Mouse (Mus musculus): ENCODE measurements around the gene Lrrc15. TPM values are rescaled to one million over a fixed set of nuclear protein-coding genes. Genes with fewer than 3 reads are reported as not detected.

Lrrc15 gene
- 0.05 and 0.08 TPM in 2 replicates for polyA plus RNA-seq (2015; fragmentation: Nextera tagmentation; extraction: Ambion mirVana)

DNA sequence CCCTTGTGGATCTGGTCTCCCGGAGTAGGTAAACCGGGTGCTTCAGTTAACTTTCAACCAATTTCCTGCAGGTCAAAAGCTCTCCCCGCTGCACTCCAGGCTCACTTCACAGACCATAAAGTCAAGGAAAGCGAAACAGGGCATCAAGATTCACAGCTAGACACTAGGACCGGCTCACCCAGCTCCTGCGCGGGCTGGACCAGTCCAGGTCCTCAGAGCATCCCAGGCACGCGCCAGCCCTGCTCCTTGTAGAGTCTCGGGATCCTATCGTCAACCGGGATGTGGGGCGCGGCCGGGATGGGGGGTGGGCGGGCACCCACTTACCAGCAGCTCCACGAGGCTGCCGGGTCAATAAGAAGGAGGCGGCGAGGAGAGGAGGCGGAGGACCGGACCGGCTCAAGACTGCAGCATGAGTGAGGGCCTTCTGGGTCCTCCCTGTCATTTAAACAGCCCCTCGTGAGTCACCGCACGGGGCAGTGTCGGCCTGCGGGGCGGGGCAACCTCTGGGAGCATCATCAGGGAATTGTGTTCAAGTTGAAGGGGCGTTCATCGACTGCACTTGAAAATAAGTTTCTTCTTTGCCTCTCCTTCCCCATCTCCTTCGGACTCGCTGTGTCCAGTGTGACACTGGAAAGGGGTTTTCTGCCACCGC is at the start of gene Lrrc15:
TSS of gene Lrrc15 (minus strand) at position 413 of the 652 bp plus-strand sequence.
- no peak within 1 kb of the TSS for H3K9ac ChIP-seq (replicated peaks)
- ATAC-seq (replicated peaks) = peak; percentile 24; the same call in 1 of the 2 replicates
- H3K4me1 ChIP-seq = peaks cover 15% of the 10 kb centered on the region
- peak within 1 kb of the TSS; percentile 26 for H3K4me3 ChIP-seq
- H3K27me3 ChIP-seq = peaks cover 22% of the 10 kb centered on the region
- peak within 1 kb of the TSS; percentile 46 for H3K4me2 ChIP-seq (replicated peaks)
- WGBS = 7% methylated on average over 34 of the region's 34 CpGs
- no peak within 1 kb of the TSS for H3K27ac ChIP-seq (replicated peaks)
- H3K36me3 ChIP-seq = no peaks in the 10 kb centered on the region
- H3K9me3 ChIP-seq = no peaks in the 10 kb centered on the region

DNA sequence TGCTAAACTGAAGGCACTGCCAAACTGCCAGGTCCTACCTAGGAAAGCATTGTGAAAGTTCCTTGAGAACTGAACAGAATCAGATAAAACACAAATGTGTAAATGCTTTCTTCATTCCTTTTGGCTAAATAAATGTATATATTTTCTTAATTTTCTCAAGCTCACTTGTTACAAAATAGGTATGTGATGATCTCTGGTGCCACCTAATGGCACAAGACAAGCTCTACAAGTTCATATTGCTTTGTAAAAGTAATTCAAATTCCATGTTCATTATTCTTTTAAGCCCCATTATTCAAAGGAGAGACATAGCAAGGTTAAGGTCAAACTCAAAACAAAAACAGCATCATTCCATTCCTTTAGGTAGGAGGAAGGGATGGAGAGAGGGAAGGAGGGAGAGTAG is 31.2 kb upstream of the Lrrc15 start:
- Histone ChIP-seq H3K4me2 (replicated peaks) (no peak overlapping the region), H3K4me3 (no peak overlapping the region), H3K4me1 (peaks cover 6% of the 10 kb centered on the region), H3K9ac (replicated peaks) (no peak overlapping the region), H3K9me3 (no peaks in the 10 kb centered on the region), H3K27ac (replicated peaks) (no peak overlapping the region), H3K27me3 (peaks cover 18% of the 10 kb centered on the region; the same call in 1 of the 2 replicates), H3K36me3 (peaks cover 3% of the 10 kb centered on the region; the same call in 1 of the 2 replicates)
- ATAC-seq (replicated peaks) = no peak

DNA sequence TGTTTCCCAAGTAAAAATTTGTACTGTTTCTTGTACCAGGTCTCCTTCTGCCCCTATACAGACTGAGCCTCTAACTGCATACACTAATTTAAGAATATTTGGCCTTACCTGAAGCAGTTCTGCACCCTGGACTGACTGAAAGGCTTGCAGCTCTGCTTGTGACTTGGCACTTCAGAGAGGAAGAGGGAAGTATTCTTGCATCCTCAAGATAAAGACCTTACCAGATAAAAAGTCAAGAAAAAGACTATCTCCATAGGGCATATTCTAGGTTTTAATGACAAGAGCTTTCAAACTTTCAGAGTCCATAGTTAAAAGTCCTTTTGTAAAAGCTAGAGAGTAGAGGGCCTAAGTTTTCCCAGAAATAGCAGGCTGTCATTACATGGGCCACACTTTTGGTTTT is 27.6 kb upstream of the Lrrc15 start, which contains the start of gene Gp5:
TSS of gene Gp5 (minus strand) at position 133 of the 400 bp plus-strand sequence.
- H3K4me2 ChIP-seq (replicated peaks) = peak within 1 kb of the TSS; percentile 91
- H3K36me3 ChIP-seq = peaks cover 3% of the 10 kb centered on the region; the same call in 1 of the 2 replicates
- peak within 1 kb of the TSS; percentile 68 for H3K4me3 ChIP-seq
- peaks cover 38% of the 10 kb centered on the region for H3K27me3 ChIP-seq
- no peaks in the 10 kb centered on the region for H3K9me3 ChIP-seq
- no peak for ATAC-seq (replicated peaks)
- H3K9ac ChIP-seq (replicated peaks) = peak within 1 kb of the TSS; percentile 56; the same call in 1 of the 2 replicates
- peaks cover 18% of the 10 kb centered on the region for H3K4me1 ChIP-seq
- H3K27ac ChIP-seq (replicated peaks) = no peak within 1 kb of the TSS

DNA sequence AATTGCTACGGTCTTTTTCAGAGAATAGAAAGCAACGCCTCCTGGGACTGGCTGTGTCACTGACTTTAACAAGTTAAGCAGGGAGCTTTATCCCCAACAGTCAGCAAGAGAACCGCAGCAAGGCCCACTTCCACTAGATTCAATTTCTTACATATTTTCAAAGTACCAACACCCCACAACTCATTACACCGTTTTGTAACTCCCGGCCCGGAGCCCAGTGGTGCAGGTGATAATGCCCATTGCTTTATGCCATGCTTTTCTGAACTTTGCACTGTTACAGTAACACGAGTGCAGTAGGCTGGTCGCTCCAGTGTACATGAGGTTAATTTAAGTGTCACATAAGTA is 27.1 kb upstream of the Lrrc15 start:
- Histone ChIP-seq H3K9ac (replicated peaks) (no peak overlapping the region), H3K4me2 (replicated peaks) (no peak overlapping the region), H3K4me3 (no peak overlapping the region), H3K4me1 (peaks cover 18% of the 10 kb centered on the region), H3K9me3 (no peaks in the 10 kb centered on the region), H3K36me3 (no peaks in the 10 kb centered on the region; the same call in 1 of the 2 replicates), H3K27ac (replicated peaks) (no peak overlapping the region), H3K27me3 (peaks cover 38% of the 10 kb centered on the region)
- WGBS = 56% methylated on average over 8 of the region's 8 CpGs
- ATAC-seq (replicated peaks) = no peak

DNA sequence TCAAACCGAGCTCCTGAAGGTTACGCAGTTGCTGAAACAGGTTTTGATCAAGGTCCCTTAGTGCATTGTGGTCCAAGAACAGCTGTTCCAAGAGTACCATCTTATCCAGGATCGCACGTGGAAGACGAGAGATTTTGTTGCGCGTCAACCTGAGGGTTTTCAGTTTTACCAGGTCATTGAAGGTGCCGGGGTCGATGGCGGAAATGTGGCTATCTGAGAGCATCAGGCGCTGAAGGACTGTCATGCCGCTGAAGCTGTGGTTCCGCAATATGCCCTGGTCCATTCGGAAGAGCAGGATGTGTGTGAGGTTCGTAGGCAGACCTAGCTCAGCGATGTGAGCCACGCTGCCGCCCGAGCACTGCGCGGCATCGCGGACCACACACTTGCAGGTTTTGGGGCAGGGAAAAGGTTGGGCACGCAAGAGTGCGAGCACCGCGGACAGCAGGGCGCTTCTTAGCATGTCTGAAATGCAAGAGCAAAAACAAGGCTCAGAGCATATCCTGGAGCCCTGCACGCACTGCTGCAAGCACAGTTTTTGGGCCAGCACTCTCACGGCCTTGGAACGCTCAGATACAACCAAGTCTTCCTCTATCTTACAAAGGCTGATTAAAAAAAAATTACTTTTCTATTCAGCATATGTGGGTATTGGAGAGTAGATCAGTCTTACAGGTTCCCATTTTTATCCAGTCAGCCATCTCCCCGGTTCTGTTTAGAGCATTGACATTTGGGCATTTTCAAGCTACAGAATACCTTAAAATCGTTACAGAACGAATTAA is 26.5 kb upstream of the Lrrc15 start:
- Histone ChIP-seq H3K27ac (replicated peaks) (no peak overlapping the region), H3K9ac (replicated peaks) (peak overlapping the region; percentile 56; the same call in 1 of the 2 replicates), H3K4me1 (peaks cover 18% of the 10 kb centered on the region), H3K27me3 (peaks cover 38% of the 10 kb centered on the region), H3K4me2 (replicated peaks) (peak overlapping the region; percentile 91), H3K4me3 (peak overlapping the region; percentile 68), H3K9me3 (no peaks in the 10 kb centered on the region), H3K36me3 (no peaks in the 10 kb centered on the region)
- no peak for ATAC-seq (replicated peaks)
- WGBS = 4% methylated on average over 34 of the region's 34 CpGs

DNA sequence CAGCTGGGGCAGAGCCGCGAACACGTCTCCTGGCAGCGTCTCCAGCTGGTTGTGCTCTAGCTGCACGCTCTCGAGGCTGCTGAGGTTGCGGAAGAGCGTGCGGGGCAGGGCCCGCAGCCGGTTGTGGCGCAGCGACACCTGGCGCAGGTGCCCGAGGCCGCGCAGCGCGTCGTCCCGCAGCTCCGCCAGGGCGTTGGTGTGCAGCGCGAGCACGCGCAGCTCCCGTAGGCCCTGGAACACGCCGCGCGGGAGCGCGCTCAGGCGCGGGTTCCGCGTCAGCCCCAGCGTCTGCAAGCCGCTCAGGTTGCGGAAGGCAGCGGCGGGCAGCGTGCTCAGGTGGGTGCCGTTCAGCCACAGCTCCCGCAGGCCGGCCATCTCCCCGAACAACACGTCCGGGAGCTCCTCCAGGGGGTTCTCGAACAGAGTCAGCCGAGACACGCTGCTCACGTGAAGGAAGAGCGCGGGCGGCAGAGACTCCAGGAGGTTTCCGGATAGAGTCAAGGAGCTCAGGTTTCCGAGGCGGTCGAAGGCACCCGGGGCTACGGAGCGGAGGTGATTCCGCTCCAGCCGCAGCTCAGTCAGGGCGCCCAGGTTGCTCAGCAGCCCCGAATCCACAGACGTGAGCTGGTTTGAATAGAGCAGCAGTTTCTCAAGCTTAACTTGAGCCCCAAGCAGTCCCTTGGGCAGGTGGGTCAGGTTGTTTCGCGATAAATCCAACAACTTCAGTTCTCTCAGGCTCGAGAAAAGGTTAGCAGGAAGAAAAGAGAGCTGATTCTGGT is 25.7 kb upstream of the Lrrc15 start:
- peak overlapping the region; percentile 56 for H3K9ac ChIP-seq (replicated peaks)
- H3K4me1 ChIP-seq = peaks cover 18% of the 10 kb centered on the region
- ATAC-seq (replicated peaks) = peak; percentile 81
- H3K4me2 ChIP-seq (replicated peaks) = peak overlapping the region; percentile 91
- H3K9me3 ChIP-seq = no peaks in the 10 kb centered on the region
- H3K27me3 ChIP-seq = peaks cover 38% of the 10 kb centered on the region
- no peaks in the 10 kb centered on the region for H3K36me3 ChIP-seq
- H3K27ac ChIP-seq (replicated peaks) = no peak overlapping the region
- WGBS = under 1% methylated on average over 72 of the region's 72 CpGs
- peak overlapping the region; percentile 68 for H3K4me3 ChIP-seq

DNA sequence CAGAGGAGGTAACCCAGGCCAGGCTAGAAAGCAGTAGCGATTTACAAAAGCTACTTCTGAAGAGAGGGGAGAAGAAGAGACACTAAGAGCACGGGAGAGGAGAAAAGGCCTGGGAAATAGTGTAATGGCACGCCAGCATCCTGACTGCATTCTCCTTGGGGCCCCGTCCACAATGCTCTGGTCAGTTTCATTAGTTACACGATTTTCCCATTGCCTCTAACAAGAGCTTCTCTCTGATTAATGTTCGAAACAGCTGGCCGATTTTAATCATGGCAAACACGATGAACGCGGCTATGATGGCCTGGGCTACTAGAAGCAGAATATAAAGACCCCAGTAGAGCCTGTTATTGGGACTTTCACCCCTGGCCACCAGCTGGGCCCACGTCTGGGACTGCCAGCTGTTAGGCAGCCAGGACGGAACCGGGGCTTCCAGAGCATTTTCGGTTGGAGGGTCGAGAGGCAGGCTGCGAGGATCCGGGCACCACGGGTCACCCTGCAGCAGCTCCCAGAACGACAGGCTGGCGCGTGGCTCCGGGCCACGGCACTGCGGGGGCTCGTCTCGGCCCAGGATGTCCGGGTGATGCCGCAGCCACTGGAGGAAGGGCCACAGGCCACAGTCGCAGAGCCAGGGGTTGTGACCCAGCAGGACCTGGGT is 25.0 kb upstream of the Lrrc15 start:
- H3K9me3 ChIP-seq = no peaks in the 10 kb centered on the region
- H3K4me2 ChIP-seq (replicated peaks) = peak overlapping the region; percentile 91
- peaks cover 18% of the 10 kb centered on the region for H3K4me1 ChIP-seq
- H3K27me3 ChIP-seq = peaks cover 38% of the 10 kb centered on the region
- 14% methylated on average over 29 of the region's 29 CpGs for WGBS
- peak overlapping the region; percentile 68 for H3K4me3 ChIP-seq
- H3K27ac ChIP-seq (replicated peaks) = no peak overlapping the region
- peak overlapping the region; percentile 56 for H3K9ac ChIP-seq (replicated peaks)
- no peaks in the 10 kb centered on the region for H3K36me3 ChIP-seq
- ATAC-seq (replicated peaks) = peak; percentile 35

DNA sequence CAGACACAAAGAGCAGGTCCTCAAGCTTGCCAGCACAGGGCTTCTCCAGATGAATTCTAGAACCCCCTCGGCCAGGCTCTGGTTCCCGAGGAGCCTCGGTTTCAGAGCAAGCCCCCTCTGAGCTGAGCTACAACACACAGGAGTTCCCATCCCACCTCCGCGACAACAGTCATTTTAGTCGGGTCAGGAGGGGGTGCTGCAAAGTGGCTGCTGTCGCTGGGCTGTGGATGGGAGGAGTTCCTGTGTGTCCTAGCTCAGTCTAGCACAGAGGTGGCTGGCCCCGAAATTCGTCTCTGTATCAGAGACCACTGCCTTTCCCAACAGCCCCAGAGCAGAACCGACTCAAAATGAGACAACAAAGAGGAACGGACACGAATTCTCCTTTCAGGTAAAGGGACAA is 24.2 kb upstream of the Lrrc15 start:
- Histone ChIP-seq H3K9ac (replicated peaks) (no peak overlapping the region), H3K27me3 (peaks cover 38% of the 10 kb centered on the region), H3K4me3 (no peak overlapping the region), H3K4me2 (replicated peaks) (no peak overlapping the region), H3K36me3 (no peaks in the 10 kb centered on the region), H3K9me3 (no peaks in the 10 kb centered on the region), H3K4me1 (peaks cover 18% of the 10 kb centered on the region), H3K27ac (replicated peaks) (no peak overlapping the region)
- ATAC-seq (replicated peaks) = no peak
- 56% methylated on average over 12 of the region's 12 CpGs for WGBS

DNA sequence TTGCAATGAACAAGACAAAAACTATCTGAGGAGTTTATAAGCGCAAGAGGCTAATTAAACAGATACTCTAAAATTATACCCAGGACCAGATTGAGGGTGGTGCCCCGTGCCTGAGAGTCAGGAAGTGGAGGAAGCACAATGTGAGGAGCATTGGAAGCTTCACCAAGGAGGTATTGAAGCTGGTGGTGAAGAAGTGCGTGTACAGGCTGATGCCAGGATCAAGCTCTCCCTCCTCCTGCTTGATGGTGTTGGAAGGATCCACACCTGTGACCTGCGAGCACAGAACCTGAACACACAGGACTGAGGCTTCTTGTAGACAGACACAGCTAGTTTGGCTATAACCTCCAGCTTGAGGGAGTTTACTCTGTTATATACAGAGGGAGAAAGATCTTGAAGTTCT is 23.0 kb upstream of the Lrrc15 start:
- Histone ChIP-seq H3K36me3 (no peaks in the 10 kb centered on the region), H3K4me3 (no peak overlapping the region), H3K4me1 (peaks cover 18% of the 10 kb centered on the region), H3K27ac (replicated peaks) (no peak overlapping the region), H3K9ac (replicated peaks) (no peak overlapping the region), H3K27me3 (peaks cover 36% of the 10 kb centered on the region), H3K4me2 (replicated peaks) (no peak overlapping the region), H3K9me3 (no peaks in the 10 kb centered on the region)
- 88% methylated on average over 4 of the region's 4 CpGs for WGBS
- no peak for ATAC-seq (replicated peaks)

DNA sequence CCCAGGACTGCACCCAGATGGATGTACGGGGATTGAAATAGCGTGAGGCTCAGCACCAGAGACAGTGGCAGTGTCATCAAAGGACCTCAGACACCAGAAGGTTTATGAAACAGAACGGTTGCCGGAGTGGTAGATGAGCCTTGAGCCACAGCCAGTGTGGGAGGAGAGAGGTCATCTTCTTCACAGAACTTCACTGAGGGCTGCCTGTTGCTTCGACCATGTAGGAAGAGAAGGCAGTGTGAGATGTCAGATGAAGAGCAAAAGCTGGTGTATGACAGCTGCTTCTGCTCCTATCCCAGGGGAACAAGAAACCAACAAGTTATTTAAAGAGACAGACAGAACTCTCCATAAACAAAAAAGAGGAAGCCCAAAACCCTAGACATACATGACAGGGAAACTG is 21.2 kb upstream of the Lrrc15 start:
- no peaks in the 10 kb centered on the region for H3K9me3 ChIP-seq
- no peak overlapping the region for H3K27ac ChIP-seq (replicated peaks)
- peaks cover 19% of the 10 kb centered on the region for H3K27me3 ChIP-seq
- no peak overlapping the region for H3K4me3 ChIP-seq
- WGBS = 80% methylated on average over 5 of the region's 5 CpGs
- peaks cover 12% of the 10 kb centered on the region for H3K4me1 ChIP-seq
- H3K4me2 ChIP-seq (replicated peaks) = no peak overlapping the region
- no peaks in the 10 kb centered on the region for H3K36me3 ChIP-seq
- no peak overlapping the region for H3K9ac ChIP-seq (replicated peaks)
- ATAC-seq (replicated peaks) = no peak

DNA sequence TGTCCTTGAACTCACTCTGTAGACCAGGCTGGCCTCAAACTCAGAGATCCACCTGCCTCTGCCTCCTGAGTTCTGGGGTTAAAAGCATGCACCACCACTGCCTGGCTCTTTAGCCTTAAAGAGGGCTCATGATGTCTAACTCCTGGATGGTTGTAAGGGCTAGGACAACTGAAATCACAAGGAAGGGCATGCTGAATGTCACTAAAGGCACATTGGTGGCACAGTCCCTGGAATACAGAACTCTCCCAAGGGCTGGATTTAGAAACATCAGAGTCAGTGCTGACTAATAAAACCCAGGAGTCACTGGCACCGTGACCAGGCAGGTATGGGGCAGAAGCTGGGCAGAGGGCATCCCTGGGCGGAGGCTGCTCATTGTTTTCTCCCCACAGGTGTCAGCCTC is 20.4 kb upstream of the Lrrc15 start:
- Histone ChIP-seq H3K4me1 (peaks cover 4% of the 10 kb centered on the region), H3K9ac (replicated peaks) (no peak overlapping the region), H3K4me3 (no peak overlapping the region), H3K27ac (replicated peaks) (no peak overlapping the region), H3K4me2 (replicated peaks) (no peak overlapping the region), H3K9me3 (no peaks in the 10 kb centered on the region), H3K36me3 (no peaks in the 10 kb centered on the region), H3K27me3 (peaks cover 14% of the 10 kb centered on the region)
- no peak for ATAC-seq (replicated peaks)
- 88% methylated on average over 2 of the region's 2 CpGs for WGBS

Measured in forebrain, embryonic 15.5 days (tissue).